Mouse (Mus musculus) limb, embryonic 14.5 days (tissue): ENCODE measurements around the gene B3gnt8. TPM values are rescaled to one million over a fixed set of nuclear protein-coding genes. Genes with fewer than 3 reads are reported as not detected.

ENCODE experiments used
- ATAC-seq: fragments of 200-750 bp; cut with Nextera tagmentation; 2 replicates; pipeline ENCODE4 v1.8.0; 2017; ENCODE audit warnings: low read depth, moderate number of reproducible peaks, moderate TSS enrichment; ENCODE audit not compliant: low FRiP score
- DNase-seq: peaks from one replicate; pipeline ENCODE4 v3.0.0-alpha.2; 2015; ENCODE audit warnings: low spot score
- H3K27ac ChIP-seq: fragments of 300-500 bp; sonication (generic); replicated peaks from 2 replicates; pipeline ENCODE4 v1.5.1; 2014; ENCODE audit warnings: low read depth, mild to moderate bottlenecking, low read length, moderate library complexity, mixed read lengths
- H3K27me3 ChIP-seq: fragments of 300-500 bp; sonication (generic); 2 replicates; pipeline ENCODE4 v1.6.1; 2014; ENCODE audit warnings: low read length, mixed read lengths; ENCODE audit not compliant: control insufficient read depth, insufficient read depth
- H3K36me3 ChIP-seq: fragments of 300-500 bp; sonication (generic); 2 replicates; pipeline ENCODE4 v1.6.1; 2014; ENCODE audit warnings: mild to moderate bottlenecking, low read length, moderate library complexity, mixed read lengths; ENCODE audit not compliant: control insufficient read depth, insufficient read depth
- H3K4me1 ChIP-seq: fragments of 300-500 bp; sonication (generic); 2 replicates; pipeline ENCODE4 v1.6.1; 2014; ENCODE audit warnings: antibody characterized with exemption, low read length, mixed read lengths; ENCODE audit not compliant: control insufficient read depth, insufficient read depth
- H3K4me2 ChIP-seq: fragments of 300-500 bp; sonication (generic); replicated peaks from 2 replicates; pipeline ENCODE4 v1.6.1; 2014; ENCODE audit warnings: low read depth, mild to moderate bottlenecking, low read length, moderate library complexity; ENCODE audit not compliant: severe bottlenecking
- H3K4me3 ChIP-seq: fragments of 300-500 bp; sonication (generic); replicated peaks from 2 replicates; pipeline ENCODE4 v1.5.1; 2014; ENCODE audit warnings: low read length
- H3K9ac ChIP-seq: fragments of 300-500 bp; sonication (generic); 2 replicates; pipeline ENCODE4 v1.6.1; 2014; ENCODE audit warnings: mild to moderate bottlenecking, low read depth, low read length, moderate library complexity; ENCODE audit not compliant: severe bottlenecking
- H3K9me3 ChIP-seq: fragments of 300-500 bp; sonication (generic); 2 replicates; pipeline ENCODE4 v1.6.1; 2016; ENCODE audit warnings: low read length; ENCODE audit not compliant: control insufficient read depth
- POLR2A ChIP-seq: fragments of 200-500 bp; IDR thresholded peaks from 2 replicates; pipeline ENCODE4 v1.8.0; 2012; ENCODE audit warnings: inconsistent platforms, mild to moderate bottlenecking, moderate library complexity, borderline replicate concordance; ENCODE audit not compliant: insufficient read depth, insufficient read length; ENCODE audit errors: extremely low read depth
- WGBS: fragments of 180-500 bp; shearing (Covaris S2); extraction: QIAGEN DNeasy Blood & Tissue Kit; methylation state at CpG from one replicate; pipeline ENCODE4 v1.1.7; 2014; 5-methylcytosine and 5-hydroxymethylcytosine counted together
- polyA plus RNA-seq, 2 experiments: library from polyadenylated mRNA; depleted of rRNA in 1 of 2; stranded (reverse) in 1 of 2; unstranded in 1 of 2; fragments of >200 nt; fragmentation: Nextera tagmentation in 1 of 2; extraction: Ambion mirVana in 1 of 2; gene quantifications; 2 replicates each; pipeline versions ENCODE4 v1.2.1 to v1.2.3; 2012 to 2014

The B3gnt8 gene
- polyA plus RNA-seq, 2 experiments: 5.1 to 6.2 TPM

GRCm38 (mm10) chr7:25601346-25601745 lies 25.1 kb upstream of the B3gnt8 start:
- no peak for TF ChIP-seq POLR2A
- 94% methylated on average over 16 of the region's 16 CpGs for WGBS
- H3K4me3 ChIP-seq: no peak overlapping the region
- H3K9ac ChIP-seq: no peak overlapping the region
- H3K27me3 ChIP-seq: no peaks in the 10 kb centered on the region
- DNase-seq: no peak
- H3K36me3 ChIP-seq: no peaks in the 10 kb centered on the region
- H3K27ac ChIP-seq: no peak overlapping the region
- no peaks in the 10 kb centered on the region for H3K9me3 ChIP-seq
- no peak overlapping the region for H3K4me2 ChIP-seq
- no peak for ATAC-seq
- no peaks in the 10 kb centered on the region for H3K4me1 ChIP-seq

- Histone ChIP-seq H3K36me3 (no peaks in the 10 kb centered on the region), H3K27ac (no peak overlapping the region), H3K9ac (no peak overlapping the region), H3K4me2 (no peak overlapping the region), H3K27me3 (no peaks in the 10 kb centered on the region), H3K4me3 (no peak overlapping the region), H3K9me3 (no peaks in the 10 kb centered on the region), H3K4me1 (no peaks in the 10 kb centered on the region)
- DNase-seq (no peak), ATAC-seq (no peak)
- no peak for TF ChIP-seq POLR2A
- 82% methylated on average over 4 of the region's 4 CpGs for WGBS
Observed at GRCm38 (mm10) chr7:25606625-25607063, 19.8 kb upstream of the B3gnt8 start.

GRCm38 (mm10) chr7:25607196-25607595 lies 19.3 kb upstream of the B3gnt8 start:
- ATAC-seq: no peak
- TF ChIP-seq POLR2A: no peak
- no peak overlapping the region for H3K4me3 ChIP-seq
- no peaks in the 10 kb centered on the region for H3K9me3 ChIP-seq
- no peaks in the 10 kb centered on the region for H3K27me3 ChIP-seq
- 83% methylated on average over 2 of the region's 2 CpGs for WGBS
- H3K9ac ChIP-seq: no peak overlapping the region
- no peak overlapping the region for H3K4me2 ChIP-seq
- no peak for DNase-seq
- H3K27ac ChIP-seq: no peak overlapping the region
- no peaks in the 10 kb centered on the region for H3K4me1 ChIP-seq
- no peaks in the 10 kb centered on the region for H3K36me3 ChIP-seq

GRCm38 (mm10) chr7:25610056-25610455 lies 16.4 kb upstream of the B3gnt8 start:
- Histone ChIP-seq H3K9ac (no peak overlapping the region), H3K4me3 (no peak overlapping the region), H3K9me3 (no peaks in the 10 kb centered on the region), H3K27ac (no peak overlapping the region), H3K4me1 (no peaks in the 10 kb centered on the region), H3K27me3 (no peaks in the 10 kb centered on the region), H3K4me2 (no peak overlapping the region), H3K36me3 (no peaks in the 10 kb centered on the region)
- no peak for TF ChIP-seq POLR2A
- no peak for DNase-seq
- 35% methylated on average over 6 of the region's 6 CpGs for WGBS
- ATAC-seq: no peak

GRCm38 (mm10) chr7:25611501-25611900 lies 15.0 kb upstream of the B3gnt8 start:
- 59% methylated on average over 7 of the region's 7 CpGs for WGBS
- no peak overlapping the region for H3K9ac ChIP-seq
- no peaks in the 10 kb centered on the region for H3K27me3 ChIP-seq
- no peak for ATAC-seq
- H3K36me3 ChIP-seq: no peaks in the 10 kb centered on the region
- no peak overlapping the region for H3K4me2 ChIP-seq
- no peaks in the 10 kb centered on the region for H3K4me1 ChIP-seq
- no peak for TF ChIP-seq POLR2A
- H3K27ac ChIP-seq: no peak overlapping the region
- H3K4me3 ChIP-seq: no peak overlapping the region
- H3K9me3 ChIP-seq: no peaks in the 10 kb centered on the region
- DNase-seq: no peak

- 84% methylated on average over 5 of the region's 5 CpGs for WGBS
- H3K36me3 ChIP-seq: no peaks in the 10 kb centered on the region
- no peak for TF ChIP-seq POLR2A
Observed at GRCm38 (mm10) chr7:25614086-25614485, 12.4 kb upstream of the B3gnt8 start.

More at GRCm38 (mm10) chr7:25614086-25614485, 12.4 kb upstream of the B3gnt8 start:
- no peak for ATAC-seq
- H3K4me3 ChIP-seq: no peak overlapping the region
- no peak overlapping the region for H3K4me2 ChIP-seq
- no peaks in the 10 kb centered on the region for H3K9me3 ChIP-seq
- no peaks in the 10 kb centered on the region for H3K27me3 ChIP-seq
- no peaks in the 10 kb centered on the region for H3K4me1 ChIP-seq
- DNase-seq: no peak
- H3K27ac ChIP-seq: no peak overlapping the region
- no peak overlapping the region for H3K9ac ChIP-seq
